Mouse (Mus musculus) midbrain, embryonic 13.5 days (tissue): Measurements from ENCODE around the gene Picalm. TPM values are rescaled to one million over a fixed set of nuclear protein-coding genes. Genes with fewer than 3 reads are reported as not detected.
A peak's percentile ranks its signal among the peaks of the same experiment; 100 is the strongest.

Source experiments
- ATAC-seq: fragments of 200-750 bp; cut with Nextera tagmentation; 2 replicates; pipeline ENCODE4 v1.8.0; 2017; ENCODE audit warnings: mild to moderate bottlenecking, moderate TSS enrichment, moderate library complexity
- H3K27ac ChIP-seq: fragments of 300-500 bp; sonication (generic); 2 replicates; pipeline ENCODE4 v1.5.1; 2015; ENCODE audit warnings: inconsistent platforms, mild to moderate bottlenecking, moderate library complexity
- H3K27me3 ChIP-seq: fragments of 300-500 bp; sonication (generic); 2 replicates; pipeline ENCODE4 v1.6.1; 2015; ENCODE audit warnings: mild to moderate bottlenecking, inconsistent platforms
- H3K36me3 ChIP-seq: fragments of 300-500 bp; sonication (generic); 2 replicates; pipeline ENCODE4 v1.6.1; 2015; ENCODE audit warnings: mild to moderate bottlenecking, inconsistent platforms
- H3K4me1 ChIP-seq: fragments of 300-500 bp; sonication (generic); replicated peaks from 2 replicates; pipeline ENCODE4 v1.6.1; 2015; ENCODE audit warnings: inconsistent platforms
- H3K4me2 ChIP-seq: fragments of 300-500 bp; sonication (generic); replicated peaks from 2 replicates; pipeline ENCODE4 v1.6.1; 2015; ENCODE audit warnings: moderate library complexity, mild to moderate bottlenecking, inconsistent platforms
- H3K4me3 ChIP-seq: fragments of 300-500 bp; sonication (generic); replicated peaks from 2 replicates; pipeline ENCODE4 v1.5.1; 2015; ENCODE audit warnings: mild to moderate bottlenecking, inconsistent platforms
- H3K9ac ChIP-seq: fragments of 300-500 bp; sonication (generic); replicated peaks from 2 replicates; pipeline ENCODE4 v1.6.1; 2015; ENCODE audit warnings: mild to moderate bottlenecking, inconsistent platforms
- H3K9me3 ChIP-seq: fragments of 300-500 bp; sonication (generic); 2 replicates; pipeline ENCODE4 v1.6.1; 2016; ENCODE audit warnings: mild to moderate bottlenecking, inconsistent platforms
- WGBS: fragments of 180-500 bp; shearing (Covaris S2); methylation state at CpG from one replicate; pipeline ENCODE4 v1.1.7; 2015; 5-methylcytosine and 5-hydroxymethylcytosine counted together
- polyA plus RNA-seq: library from polyadenylated mRNA; unstranded; fragments of >200 nt; fragmentation: Nextera tagmentation; extraction: Ambion mirVana; gene quantifications from 2 replicates; pipeline ENCODE4 v1.2.1, GENCODE M21; 2015

Gene Picalm
- polyA plus RNA-seq, 1 experiment from 2014 or later: 39.8 TPM

DNA sequence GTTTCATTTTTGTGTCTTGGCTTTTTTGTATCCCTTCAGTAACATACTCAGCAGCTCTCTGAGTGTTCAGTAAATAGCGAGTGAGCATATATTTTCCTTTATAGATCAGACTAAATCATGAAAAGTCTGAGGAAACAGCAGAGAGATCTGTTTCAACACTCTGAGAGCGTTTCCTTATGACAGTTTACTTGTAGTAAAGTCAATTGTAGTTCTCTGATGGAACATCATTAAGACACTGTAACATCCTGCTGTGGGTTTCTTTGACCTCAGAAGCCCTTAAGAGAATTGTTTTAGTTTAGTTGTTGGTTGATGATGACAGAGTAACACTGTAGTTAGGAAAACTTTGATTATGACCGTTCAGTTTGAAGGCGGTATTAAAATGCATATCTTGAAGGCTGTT, 8.3 kb downstream of the Picalm start:
- Histone ChIP-seq H3K4me2 (no peak overlapping the region), H3K27me3 (no peaks in the 10 kb centered on the region), H3K27ac (no peak overlapping the region), H3K4me3 (no peak overlapping the region), H3K4me1 (peaks cover 20% of the 10 kb centered on the region), H3K9me3 (no peaks in the 10 kb centered on the region), H3K9ac (no peak overlapping the region), H3K36me3 (no peaks in the 10 kb centered on the region)
- 93% methylated on average over 4 of the region's 4 CpGs for WGBS
- no peak for ATAC-seq

DNA sequence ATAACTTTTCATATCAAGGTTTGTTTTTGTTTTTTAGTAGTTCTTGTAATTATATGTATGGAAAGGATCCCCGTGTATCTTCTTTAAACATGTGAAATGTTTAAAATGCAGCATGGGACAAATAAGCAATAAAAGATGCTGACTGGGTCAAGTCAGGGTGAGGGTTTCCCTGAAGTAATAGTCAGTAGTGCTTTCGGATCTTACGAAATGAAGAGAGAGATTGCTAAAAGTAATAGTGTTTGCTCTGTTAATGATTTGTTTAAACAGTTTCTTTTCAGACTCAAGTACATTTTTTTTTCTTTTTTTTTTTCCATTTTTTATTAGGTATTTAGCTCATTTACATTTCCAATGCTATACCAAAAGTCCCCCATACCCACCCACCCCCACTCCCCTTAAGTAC, 10.3 kb downstream of the Picalm start:
- H3K9ac ChIP-seq: no peak overlapping the region

DNA sequence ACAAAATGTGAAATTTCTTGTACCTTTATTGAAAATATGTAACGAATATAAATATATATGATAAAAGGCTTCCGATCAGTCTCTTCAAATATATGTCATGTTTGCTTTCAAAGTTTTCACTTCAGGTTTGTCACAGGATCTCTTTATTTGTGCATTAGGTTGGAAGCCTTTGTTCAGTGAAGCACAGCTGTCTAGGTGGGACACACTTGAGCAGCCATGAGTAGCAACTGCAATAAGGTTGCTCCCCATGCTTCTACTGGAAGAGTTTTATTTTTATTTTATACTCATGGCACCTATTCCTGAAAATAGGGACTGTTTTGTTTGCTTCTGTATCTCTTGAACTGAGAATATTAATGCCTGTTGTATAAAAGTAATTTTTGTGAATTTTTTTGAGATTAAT, 14.3 kb downstream of the Picalm start:
- no peaks in the 10 kb centered on the region for H3K36me3 ChIP-seq
- no peak for ATAC-seq
- no peak overlapping the region for H3K4me3 ChIP-seq
- H3K27ac ChIP-seq: no peak overlapping the region
- no peaks in the 10 kb centered on the region for H3K9me3 ChIP-seq
- peaks cover 19% of the 10 kb centered on the region for H3K4me1 ChIP-seq
- WGBS: 83% methylated on average over 2 of the region's 2 CpGs
- no peak overlapping the region for H3K9ac ChIP-seq
- no peaks in the 10 kb centered on the region for H3K27me3 ChIP-seq
- H3K4me2 ChIP-seq: no peak overlapping the region

More for the DNA sequence above, 10.3 kb downstream of the Picalm start:
- H3K36me3 ChIP-seq: no peaks in the 10 kb centered on the region
- ATAC-seq: no peak
- peaks cover 12% of the 10 kb centered on the region; the same call in 1 of the 2 replicates for H3K4me1 ChIP-seq
- WGBS: 80% methylated on average over 3 of the region's 3 CpGs
- no peaks in the 10 kb centered on the region for H3K27me3 ChIP-seq
- H3K27ac ChIP-seq: no peak overlapping the region
- no peaks in the 10 kb centered on the region for H3K9me3 ChIP-seq
- H3K4me2 ChIP-seq: no peak overlapping the region
- no peak overlapping the region for H3K4me3 ChIP-seq

DNA sequence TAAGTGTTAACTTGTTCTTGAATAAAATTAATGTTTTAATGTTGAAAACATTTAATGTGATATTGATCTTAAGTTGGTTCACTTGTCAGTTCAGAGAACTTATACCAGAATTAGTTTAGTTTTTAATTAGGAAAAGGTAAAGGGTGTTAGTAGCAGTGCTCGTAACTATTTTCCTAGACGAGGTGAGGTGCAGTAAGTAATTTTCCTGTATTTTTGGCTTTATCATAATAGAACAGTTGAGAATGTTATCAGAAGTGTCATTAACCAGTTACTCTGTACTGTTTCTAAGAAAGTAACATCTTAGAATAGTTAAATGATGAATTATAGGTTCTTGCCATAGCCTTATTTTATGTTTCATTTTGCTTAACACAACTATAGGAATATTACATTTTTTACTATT, 15.0 kb downstream of the Picalm start:
- Histone ChIP-seq H3K36me3 (no peaks in the 10 kb centered on the region), H3K4me1 (peaks cover 15% of the 10 kb centered on the region; the same call in 1 of the 2 replicates), H3K4me3 (no peak overlapping the region), H3K27me3 (no peaks in the 10 kb centered on the region), H3K9me3 (no peaks in the 10 kb centered on the region), H3K4me2 (no peak overlapping the region), H3K9ac (no peak overlapping the region), H3K27ac (no peak overlapping the region)
- 94% methylated on average over 2 of the region's 2 CpGs for WGBS
- ATAC-seq: no peak

DNA sequence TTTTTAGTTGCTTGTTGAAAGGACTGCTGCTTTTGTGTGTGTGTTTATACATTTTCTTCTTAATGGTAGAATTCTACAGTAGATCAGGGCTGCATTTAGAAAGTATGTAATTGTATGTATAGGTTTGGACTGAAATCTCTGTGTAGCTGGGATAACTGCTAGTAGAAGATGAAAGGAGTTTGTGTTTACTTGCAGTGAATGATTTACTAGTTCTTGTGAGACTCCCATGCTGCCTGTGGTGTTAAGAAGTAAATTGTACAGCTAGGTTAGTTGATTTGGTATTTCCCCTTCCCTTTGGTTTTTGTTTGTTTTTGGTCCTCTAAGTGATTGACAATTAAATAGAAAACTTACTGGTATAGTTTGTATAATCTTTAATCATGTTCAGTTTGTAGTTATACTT, 15.4 kb downstream of the Picalm start:
- Histone ChIP-seq H3K9me3 (no peaks in the 10 kb centered on the region), H3K36me3 (no peaks in the 10 kb centered on the region), H3K9ac (no peak overlapping the region), H3K27me3 (no peaks in the 10 kb centered on the region), H3K27ac (no peak overlapping the region), H3K4me3 (no peak overlapping the region), H3K4me2 (no peak overlapping the region), H3K4me1 (peaks cover 15% of the 10 kb centered on the region; the same call in 1 of the 2 replicates)
- ATAC-seq: no peak

DNA sequence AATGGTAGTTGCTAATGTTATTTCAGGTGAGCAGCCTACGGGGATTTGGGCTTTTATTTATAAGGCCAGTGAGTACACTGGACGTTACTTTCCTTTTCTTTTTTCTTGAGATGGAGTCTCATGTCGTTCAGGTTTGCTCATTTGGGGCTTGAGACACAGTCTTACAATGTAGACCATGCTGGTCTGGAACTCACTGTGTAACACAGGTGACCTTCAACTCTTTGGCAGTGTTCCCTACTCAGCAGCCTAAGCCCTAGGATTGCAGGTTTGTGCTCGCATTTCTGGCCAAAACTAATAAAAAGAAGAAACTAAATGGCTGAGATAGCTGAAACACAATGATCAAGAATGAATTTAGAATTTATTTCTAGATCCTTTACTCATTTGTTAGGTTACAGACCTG, 15.9 kb downstream of the Picalm start:
- Histone ChIP-seq H3K4me2 (no peak overlapping the region), H3K36me3 (no peaks in the 10 kb centered on the region), H3K9ac (no peak overlapping the region), H3K27ac (no peak overlapping the region), H3K27me3 (no peaks in the 10 kb centered on the region), H3K4me1 (peaks cover 15% of the 10 kb centered on the region; the same call in 1 of the 2 replicates), H3K9me3 (no peaks in the 10 kb centered on the region), H3K4me3 (no peak overlapping the region)
- no peak for ATAC-seq
- WGBS: 78% methylated on average over 4 of the region's 4 CpGs

DNA sequence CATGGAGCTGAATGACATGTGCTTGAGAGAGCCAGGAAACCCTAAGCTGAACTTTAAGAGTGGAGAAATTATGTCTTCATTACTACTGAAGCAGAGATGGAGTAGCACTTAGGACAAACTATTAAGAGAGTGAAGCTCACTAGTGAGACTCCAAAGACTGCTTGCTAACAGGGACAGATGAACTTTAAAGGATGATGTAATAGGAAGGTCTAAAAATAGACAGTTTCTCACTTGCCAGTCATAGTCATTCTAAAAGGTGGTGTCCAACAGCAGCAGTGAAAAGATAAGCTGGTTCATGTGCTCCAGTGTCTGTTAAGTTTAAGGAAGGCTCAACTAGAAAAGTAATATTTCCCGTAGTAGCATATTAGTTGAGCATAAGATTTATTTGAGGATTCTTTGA, 16.3 kb downstream of the Picalm start:
- peaks cover 15% of the 10 kb centered on the region; the same call in 1 of the 2 replicates for H3K4me1 ChIP-seq
- H3K9me3 ChIP-seq: no peaks in the 10 kb centered on the region
- no peak overlapping the region for H3K4me3 ChIP-seq
- no peak overlapping the region for H3K27ac ChIP-seq
- H3K9ac ChIP-seq: no peak overlapping the region
- 86% methylated on average over 1 of the region's 1 CpGs for WGBS
- no peak for ATAC-seq
- H3K36me3 ChIP-seq: no peaks in the 10 kb centered on the region
- no peak overlapping the region for H3K4me2 ChIP-seq
- no peaks in the 10 kb centered on the region for H3K27me3 ChIP-seq

DNA sequence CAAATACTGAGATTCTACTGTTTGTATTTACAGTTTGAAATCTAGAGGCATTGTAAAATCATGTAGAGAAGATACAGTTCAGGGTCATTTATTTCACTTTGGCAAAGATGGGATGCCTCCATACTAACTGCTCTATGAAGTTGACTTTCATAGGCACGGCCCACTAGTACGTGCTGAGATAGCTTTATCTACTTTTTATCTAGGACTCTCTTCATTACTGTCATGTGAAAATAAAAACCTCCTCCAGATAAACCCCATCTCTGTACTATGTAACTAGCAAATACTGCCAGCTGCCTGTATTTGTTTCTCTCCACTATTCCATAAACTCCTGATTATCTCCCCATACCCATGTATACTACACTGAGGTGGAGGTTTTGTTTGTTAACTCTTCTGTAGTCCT, 18.0 kb downstream of the Picalm start:
- ATAC-seq: no peak
- no peak overlapping the region for H3K27ac ChIP-seq
- peaks cover 15% of the 10 kb centered on the region; the same call in 1 of the 2 replicates for H3K4me1 ChIP-seq

DNA sequence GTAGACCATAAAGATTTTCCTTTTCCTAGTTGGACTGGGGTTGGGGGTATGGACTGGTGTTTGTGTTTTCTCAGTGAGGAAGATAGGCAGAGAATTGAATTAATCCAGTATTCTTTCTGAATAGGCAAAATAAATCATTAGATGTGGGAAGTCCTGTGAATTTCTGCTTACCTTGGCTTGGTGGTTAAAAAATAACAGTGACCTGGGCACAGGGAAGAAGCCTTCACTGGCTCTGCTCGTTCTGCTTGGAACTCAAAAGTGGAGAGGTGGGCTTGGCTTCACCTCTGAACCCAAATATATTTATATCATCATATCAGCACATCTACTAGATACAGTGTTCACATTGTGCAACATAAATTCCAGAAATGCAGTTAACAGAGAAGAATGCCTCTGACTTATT, 18.5 kb downstream of the Picalm start:
- H3K4me2 ChIP-seq: no peak overlapping the region
- no peak overlapping the region for H3K4me3 ChIP-seq
- no peaks in the 10 kb centered on the region for H3K27me3 ChIP-seq
- H3K9me3 ChIP-seq: no peaks in the 10 kb centered on the region
- no peaks in the 10 kb centered on the region for H3K36me3 ChIP-seq
- 82% methylated on average over 1 of the region's 1 CpGs for whole genome bisulfite sequencing
- no peak overlapping the region for H3K9ac ChIP-seq
- peaks cover 15% of the 10 kb centered on the region; the same call in 1 of the 2 replicates for H3K4me1 ChIP-seq
- H3K27ac ChIP-seq: no peak overlapping the region
- ATAC-seq: no peak

More for the DNA sequence above, 18.0 kb downstream of the Picalm start:
- no peak overlapping the region for H3K4me2 ChIP-seq
- H3K27me3 ChIP-seq: no peaks in the 10 kb centered on the region
- H3K9ac ChIP-seq: no peak overlapping the region
- H3K36me3 ChIP-seq: no peaks in the 10 kb centered on the region
- H3K9me3 ChIP-seq: no peaks in the 10 kb centered on the region
- H3K4me3 ChIP-seq: no peak overlapping the region
- WGBS: 89% methylated on average over 2 of the region's 2 CpGs

DNA sequence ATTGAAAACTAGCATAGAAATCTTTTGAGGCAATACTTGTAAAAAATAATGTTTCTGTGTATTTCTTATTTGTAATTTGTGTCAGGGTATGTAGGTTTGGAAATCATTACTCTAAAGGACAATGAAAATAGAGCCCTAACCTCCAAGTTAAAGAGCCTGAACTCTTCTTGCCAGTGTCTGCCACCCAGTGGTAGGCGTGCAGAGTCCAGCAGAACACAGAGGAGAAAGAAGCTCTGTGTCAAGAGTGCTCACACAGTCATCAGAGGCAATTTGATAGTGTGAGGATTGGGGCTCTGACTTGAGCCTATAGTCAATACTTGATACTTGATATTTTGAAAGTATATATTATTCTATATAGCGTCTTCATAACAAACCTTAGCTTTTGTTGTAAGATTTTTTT, 20.3 kb downstream of the Picalm start:
- ATAC-seq: peak; percentile 87
- Histone ChIP-seq H3K4me1 (peaks cover 15% of the 10 kb centered on the region; the same call in 1 of the 2 replicates), H3K4me2 (no peak overlapping the region), H3K36me3 (no peaks in the 10 kb centered on the region), H3K9me3 (no peaks in the 10 kb centered on the region), H3K27me3 (no peaks in the 10 kb centered on the region), H3K4me3 (no peak overlapping the region), H3K27ac (no peak overlapping the region), H3K9ac (no peak overlapping the region)
- 53% methylated on average over 2 of the region's 2 CpGs for WGBS

DNA sequence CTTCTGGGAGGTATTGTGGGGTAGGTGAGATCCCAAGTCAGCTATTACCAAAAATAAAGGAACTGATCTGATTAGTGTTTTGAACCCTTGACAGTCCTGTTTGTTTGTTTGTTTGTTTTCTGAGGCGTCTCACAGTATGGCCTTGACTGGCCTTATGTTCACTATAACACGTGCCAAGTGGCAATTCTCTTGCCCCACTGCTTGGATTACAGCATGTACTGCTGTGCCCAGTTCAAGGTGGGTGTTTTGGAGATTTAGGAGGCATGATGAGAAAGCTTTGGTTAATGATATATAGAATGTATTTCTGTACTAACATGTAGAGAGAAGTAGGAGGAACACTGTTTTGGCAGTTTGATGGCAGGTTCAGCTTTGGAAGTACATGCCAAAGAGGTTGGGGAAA, 28.0 kb downstream of the Picalm start:
- no peak overlapping the region for H3K9ac ChIP-seq
- WGBS: 93% methylated on average over 2 of the region's 2 CpGs
- no peak for ATAC-seq
- no peak overlapping the region for H3K4me3 ChIP-seq
- H3K4me1 ChIP-seq: no peaks in the 10 kb centered on the region
- no peaks in the 10 kb centered on the region for H3K9me3 ChIP-seq
- H3K27ac ChIP-seq: no peak overlapping the region
- no peak overlapping the region for H3K4me2 ChIP-seq
- H3K27me3 ChIP-seq: no peaks in the 10 kb centered on the region
- H3K36me3 ChIP-seq: peaks cover 21% of the 10 kb centered on the region

DNA sequence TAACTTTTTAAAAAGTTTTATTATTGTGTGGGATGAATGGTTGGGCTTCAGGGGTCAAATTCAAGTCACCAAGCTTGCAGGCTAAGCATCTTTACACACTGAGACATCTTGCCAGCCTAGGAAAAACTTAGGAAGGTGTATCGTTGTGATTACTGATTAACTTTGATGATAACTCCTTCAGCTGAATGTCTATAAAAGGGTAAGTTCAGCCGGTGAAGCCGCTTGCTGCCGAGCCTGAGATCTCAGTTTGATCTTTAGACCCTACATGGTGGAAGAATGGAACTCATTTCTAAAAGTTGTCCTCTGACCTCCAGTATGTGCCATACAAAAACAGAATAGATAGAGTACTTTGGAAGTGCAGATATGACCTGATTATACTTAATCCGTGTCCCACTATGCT, 30.6 kb downstream of the Picalm start:
- H3K27me3 ChIP-seq: no peaks in the 10 kb centered on the region
- no peak for ATAC-seq
- 96% methylated on average over 5 of the region's 5 CpGs for WGBS
- H3K36me3 ChIP-seq: peaks cover 22% of the 10 kb centered on the region
- H3K27ac ChIP-seq: no peak overlapping the region
- no peak overlapping the region for H3K9ac ChIP-seq
- H3K4me1 ChIP-seq: no peaks in the 10 kb centered on the region
- no peak overlapping the region for H3K4me2 ChIP-seq
- H3K9me3 ChIP-seq: no peaks in the 10 kb centered on the region
- no peak overlapping the region for H3K4me3 ChIP-seq

DNA sequence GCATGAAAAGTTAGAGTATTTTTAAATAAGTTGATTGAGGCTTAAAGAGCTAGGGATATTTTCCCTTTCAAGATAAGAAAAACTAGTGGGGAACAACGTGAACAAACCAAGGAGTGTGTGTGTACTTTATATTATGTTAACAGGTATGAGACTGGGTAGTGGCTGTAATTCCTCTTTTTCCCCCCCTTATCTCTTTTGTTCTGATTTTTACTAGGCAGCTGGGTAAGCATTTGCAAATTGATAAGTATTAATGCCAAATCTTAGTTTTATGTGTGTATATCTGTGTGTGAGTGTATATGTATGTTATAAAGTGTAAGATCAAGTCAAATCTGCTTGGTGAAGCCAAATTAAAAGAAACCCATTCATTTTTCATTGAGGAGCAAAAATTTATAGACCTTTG, 34.3 kb downstream of the Picalm start:
- no peak overlapping the region for H3K9ac ChIP-seq
- no peak overlapping the region for H3K4me3 ChIP-seq
- H3K27ac ChIP-seq: no peak overlapping the region
- ATAC-seq: no peak
- H3K4me2 ChIP-seq: no peak overlapping the region
- no peaks in the 10 kb centered on the region for H3K4me1 ChIP-seq
- H3K27me3 ChIP-seq: no peaks in the 10 kb centered on the region
- peaks cover 39% of the 10 kb centered on the region for H3K36me3 ChIP-seq
- WGBS: 96% methylated on average over 1 of the region's 1 CpGs
- H3K9me3 ChIP-seq: no peaks in the 10 kb centered on the region
